Mouse (Mus musculus) CH12.LX (cell line): Measurements from ENCODE around the gene Abcf2. TPM values are rescaled to one million over a fixed set of nuclear protein-coding genes. Genes with fewer than 3 reads are reported as not detected.

Experiments used
- DNase-seq: peaks from one replicate; pipeline ENCODE4 v3.0.0-alpha.2; 2013; ENCODE audit errors: extremely low read depth
- H3K27ac ChIP-seq: 2 replicates; pipeline ENCODE4 v1.5.1; 2012; ENCODE audit warnings: low read depth, mild to moderate bottlenecking, control low read depth, moderate library complexity; ENCODE audit not compliant: insufficient read depth
- H3K27me3 ChIP-seq: replicated peaks from 2 replicates; pipeline ENCODE3; 2012; ENCODE audit warnings: inconsistent platforms
- H3K36me3 ChIP-seq, 2 experiments: replicated peaks in 1 of 2; 2 replicates each; pipeline versions ENCODE3 to v1.6.1; 2012; ENCODE audit warnings: inconsistent platforms in 1 of 2, low read length in 1 of 2, mild to moderate bottlenecking in 1 of 2, mixed read lengths in 1 of 2, moderate library complexity in 1 of 2; ENCODE audit not compliant: control insufficient read depth in 1 of 2, insufficient read depth in 1 of 2
- H3K4me1 ChIP-seq, 2 experiments: 2 replicates each; pipeline ENCODE4 v1.6.1; 2012; ENCODE audit warnings: inconsistent platforms in 1 of 2, moderate library complexity in 1 of 2; ENCODE audit not compliant: insufficient read depth in 2 of 2, control insufficient read depth in 1 of 2
- H3K4me2 ChIP-seq: 2 replicates; pipeline ENCODE4 v1.6.1; 2012; ENCODE audit warnings: low read depth, mild to moderate bottlenecking, control low read depth; ENCODE audit not compliant: poor library complexity, insufficient read depth, severe bottlenecking
- H3K4me3 ChIP-seq, 3 experiments: fragments of 150-350 bp in 1 of 3; sonication (generic) in 1 of 3; replicated peaks in 1 of 3; 2 replicates each; pipeline versions ENCODE3 to v1.5.1; 2011 to 2012; ENCODE audit warnings: low read depth in 2 of 3, low read length in 2 of 3, mild to moderate bottlenecking in 2 of 3, moderate library complexity in 2 of 3, control low read depth in 1 of 3, improper control_type of control experiment in 1 of 3, inconsistent platforms in 1 of 3, mixed read lengths in 1 of 3; ENCODE audit not compliant: poor library complexity in 1 of 3
- H3K79me2 ChIP-seq: replicated peaks from 2 replicates; pipeline ENCODE4 v1.6.1; 2012; ENCODE audit warnings: mild to moderate bottlenecking, moderate library complexity; ENCODE audit not compliant: control insufficient read depth, poor library complexity, insufficient read depth, severe bottlenecking; ENCODE audit errors: extremely low read depth
- H3K9ac ChIP-seq: 2 replicates; pipeline ENCODE4 v1.6.1; 2012; ENCODE audit warnings: low read depth, mild to moderate bottlenecking, control low read depth, moderate library complexity; ENCODE audit not compliant: insufficient read depth
- H3K9me3 ChIP-seq: replicated peaks from 2 replicates; pipeline ENCODE3; 2012; ENCODE audit warnings: low read length, inconsistent platforms, mixed read lengths
- BHLHE40 ChIP-seq: IDR thresholded peaks from 2 replicates; pipeline ENCODE4 v1.6.1; 2011; ENCODE audit warnings: mild to moderate bottlenecking, low read depth, low read length, improper control_type of control experiment
- CHD2 ChIP-seq: IDR thresholded peaks from 2 replicates; pipeline ENCODE4 v1.6.1; 2011; ENCODE audit warnings: low read length, improper control_type of control experiment
- CTCF ChIP-seq, 2 experiments: IDR thresholded peaks in 1 of 2; conservative IDR thresholded peaks in 1 of 2; 2 replicates each; pipeline ENCODE4 v1.5.1; 2011 to 2012; ENCODE audit warnings: low read depth in 2 of 2, low read length in 2 of 2, improper control_type of control experiment in 1 of 2, inconsistent platforms in 1 of 2, mild to moderate bottlenecking in 1 of 2, moderate library complexity in 1 of 2
- E2F4 ChIP-seq: IDR thresholded peaks from 2 replicates; pipeline ENCODE4 v1.6.1; 2011; ENCODE audit warnings: low read depth, low read length, improper control_type of control experiment; ENCODE audit not compliant: insufficient replicate concordance
- GABPA ChIP-seq: IDR thresholded peaks from 2 replicates; pipeline ENCODE4 v1.6.1; 2012; ENCODE audit warnings: low read depth, low read length, improper control_type of control experiment, inconsistent platforms; ENCODE audit not compliant: insufficient replicate concordance
- HCFC1 ChIP-seq: IDR thresholded peaks from 2 replicates; pipeline ENCODE4 v1.6.1; 2012; ENCODE audit warnings: low read depth, mild to moderate bottlenecking, inconsistent platforms, low read length, improper control_type of control experiment
- JUND ChIP-seq: conservative IDR thresholded peaks from 2 replicates; pipeline ENCODE4 v1.6.1; 2011; ENCODE audit warnings: low read depth, low read length, improper control_type of control experiment
- MAZ ChIP-seq: IDR thresholded peaks from 2 replicates; pipeline ENCODE4 v1.6.1; 2012; ENCODE audit warnings: low read depth, mild to moderate bottlenecking, inconsistent platforms, low read length, improper control_type of control experiment, moderate library complexity
- PAX5 ChIP-seq: IDR thresholded peaks from 2 replicates; pipeline ENCODE4 v1.6.1; 2012; ENCODE audit warnings: low read length, inconsistent platforms, mixed read lengths
- POLR2AphosphoS2 ChIP-seq: IDR thresholded peaks from 2 replicates; pipeline ENCODE4 v1.6.1; 2011; ENCODE audit warnings: low read depth, low read length, improper control_type of control experiment
- SIN3A ChIP-seq: IDR thresholded peaks from 2 replicates; pipeline ENCODE4 v1.6.1; 2012; ENCODE audit warnings: low read length, improper control_type of control experiment, inconsistent platforms
- UBTF ChIP-seq: IDR thresholded peaks from 2 replicates; pipeline ENCODE4 v1.6.1; 2012; ENCODE audit warnings: low read depth, mild to moderate bottlenecking, inconsistent platforms, low read length, improper control_type of control experiment, moderate library complexity
- USF2 ChIP-seq: conservative IDR thresholded peaks from 2 replicates; pipeline ENCODE4 v1.6.1; 2011; ENCODE audit warnings: low read depth, low read length, improper control_type of control experiment
- ZC3H11A ChIP-seq: IDR thresholded peaks from 2 replicates; pipeline ENCODE4 v1.6.1; 2012; ENCODE audit warnings: low read depth, mild to moderate bottlenecking, inconsistent platforms, low read length, improper control_type of control experiment
- ZKSCAN1 ChIP-seq: IDR thresholded peaks from 2 replicates; pipeline ENCODE4 v1.6.1; 2012; ENCODE audit warnings: low read depth, inconsistent platforms, low read length, improper control_type of control experiment, borderline replicate concordance
- ZMIZ1 ChIP-seq: IDR thresholded peaks from 2 replicates; pipeline ENCODE4 v1.6.1; 2012; ENCODE audit warnings: low read depth, mild to moderate bottlenecking, inconsistent platforms, low read length, improper control_type of control experiment
- ZNF384 ChIP-seq: IDR thresholded peaks from 2 replicates; pipeline ENCODE4 v1.6.1; 2012; ENCODE audit warnings: low read depth, low read length, improper control_type of control experiment, inconsistent platforms
- dilution Hi-C: fragments of 300-500 bp; cut with MboI; formaldehyde crosslinking; loops from 2 replicates; pipeline ENCODE4 v1.14.3; 2020; ENCODE audit warnings: low sequenced_read_pairs; ENCODE audit not compliant: extremely low pct_unique_long_range_greater_than_20kb, extremely low pct_ligation_motif_present
- in situ Hi-C: fragments of 300-500 bp; cut with MboI; formaldehyde crosslinking; loops from 3 replicates; pipeline ENCODE4 v1.14.3; 2019; ENCODE audit warnings: low sequenced_read_pairs, low pct_ligation_motif_present, low pct_unique_long_range_greater_than_20kb, mixed read lengths
- polyA plus RNA-seq: library from polyadenylated mRNA; unstranded; fragments of >175 nt; gene quantifications from 2 replicates; pipeline ENCODE4 v1.2.1, GENCODE M21; 2012; ENCODE audit warnings: low read depth; ENCODE audit not compliant: insufficient read length
- total RNA-seq, 2 experiments: library from RNA; depleted of rRNA; stranded (reverse); fragments of 300-350 nt in 1 of 2; fragments of >200 nt in 1 of 2; gene quantifications; 2 replicates each; pipeline ENCODE4 v1.2.3; 2012 to 2014

Gene Abcf2
- total and polyA plus RNA-seq, 3 experiments = 118 to 162 (median 162) TPM

DNA sequence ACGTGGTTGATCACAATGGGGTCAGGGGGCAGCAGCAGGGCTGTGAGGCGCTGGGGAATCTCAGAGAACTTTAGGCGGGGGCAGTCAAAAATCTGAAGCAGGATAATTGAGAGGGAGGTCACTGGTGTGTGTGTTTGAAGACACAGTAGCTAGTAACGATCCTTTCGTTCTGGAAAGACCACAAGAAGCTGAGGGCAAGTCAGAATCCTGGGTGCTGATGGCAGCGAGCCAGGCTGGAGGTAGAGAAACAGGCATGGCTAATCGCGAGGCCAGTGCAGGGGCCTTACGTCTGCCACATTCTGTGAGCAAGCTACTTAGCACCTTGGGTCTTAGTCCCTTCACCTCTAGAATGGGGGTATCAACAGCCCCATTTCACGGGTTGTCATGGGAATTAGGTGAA, 16.7 kb upstream of the Abcf2 start:
- in situ Hi-C loops = no loop called here
- H3K9ac ChIP-seq = no peak overlapping the region
- dilution Hi-C loops = no loop called here
- TF ChIP-seq JUND (no peak), UBTF (no peak), BHLHE40 (no peak), HCFC1 (no peak), ZNF384 (no peak), ZKSCAN1 (no peak), ZMIZ1 (no peak), CHD2 (no peak)
- TF ChIP-seq, all 38 proteins: peak for 0
- Histone ChIP-seq H3K27me3 (peaks cover 10% of the 10 kb centered on the region), H3K4me3 (no peak overlapping the region), H3K9me3 (no peaks in the 10 kb centered on the region), H3K27ac (no peak overlapping the region), H3K4me1 (peaks cover 0 to 22% of the 10 kb centered on the region in 2 experiments; a peak in 2 of 4 replicates), H3K79me2 (no peaks in the 10 kb centered on the region), H3K4me2 (no peak overlapping the region), H3K36me3 (peaks cover 59 to 77% of the 10 kb centered on the region in 2 experiments)
- no peak for DNase-seq

DNA sequence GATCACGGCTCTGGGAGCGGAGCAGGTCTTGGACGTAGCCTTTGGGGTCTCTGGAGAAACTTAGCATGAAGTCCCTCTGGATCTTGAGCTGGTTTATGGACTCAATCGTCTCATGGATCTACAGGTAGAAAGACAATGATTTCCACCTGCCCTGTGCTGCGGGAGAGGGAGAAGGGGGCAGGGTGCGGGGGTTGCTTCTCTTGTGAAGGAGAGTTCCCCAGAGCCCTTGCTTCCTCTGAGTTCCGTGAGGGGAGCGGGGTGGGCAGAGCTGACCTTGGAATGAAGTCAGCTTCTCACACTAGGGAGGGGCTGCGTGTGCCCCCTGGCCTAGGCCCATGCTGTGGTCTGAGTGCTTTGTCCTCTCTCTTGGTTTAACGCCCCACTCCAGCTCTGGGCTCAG, 16.0 kb upstream of the Abcf2 start:
- Histone ChIP-seq H3K27me3 (peaks cover 4% of the 10 kb centered on the region), H3K9me3 (no peaks in the 10 kb centered on the region), H3K4me2 (no peak overlapping the region), H3K9ac (no peak overlapping the region), H3K36me3 (peaks cover 66 to 84% of the 10 kb centered on the region in 2 experiments), H3K27ac (no peak overlapping the region), H3K79me2 (peaks cover 6% of the 10 kb centered on the region; the same call in 1 of the 2 replicates), H3K4me1 (peaks cover 3 to 27% of the 10 kb centered on the region in 2 experiments), H3K4me3 (no peak overlapping the region)
- DNase-seq = no peak
- TF ChIP-seq POLR2AphosphoS2 (0 out of 2 replicates have a peak, but pooled peaks have one; percentile 56), PAX5 (no peak)
- dilution Hi-C loops (no loop called here), in situ Hi-C loops (no loop called here)

DNA sequence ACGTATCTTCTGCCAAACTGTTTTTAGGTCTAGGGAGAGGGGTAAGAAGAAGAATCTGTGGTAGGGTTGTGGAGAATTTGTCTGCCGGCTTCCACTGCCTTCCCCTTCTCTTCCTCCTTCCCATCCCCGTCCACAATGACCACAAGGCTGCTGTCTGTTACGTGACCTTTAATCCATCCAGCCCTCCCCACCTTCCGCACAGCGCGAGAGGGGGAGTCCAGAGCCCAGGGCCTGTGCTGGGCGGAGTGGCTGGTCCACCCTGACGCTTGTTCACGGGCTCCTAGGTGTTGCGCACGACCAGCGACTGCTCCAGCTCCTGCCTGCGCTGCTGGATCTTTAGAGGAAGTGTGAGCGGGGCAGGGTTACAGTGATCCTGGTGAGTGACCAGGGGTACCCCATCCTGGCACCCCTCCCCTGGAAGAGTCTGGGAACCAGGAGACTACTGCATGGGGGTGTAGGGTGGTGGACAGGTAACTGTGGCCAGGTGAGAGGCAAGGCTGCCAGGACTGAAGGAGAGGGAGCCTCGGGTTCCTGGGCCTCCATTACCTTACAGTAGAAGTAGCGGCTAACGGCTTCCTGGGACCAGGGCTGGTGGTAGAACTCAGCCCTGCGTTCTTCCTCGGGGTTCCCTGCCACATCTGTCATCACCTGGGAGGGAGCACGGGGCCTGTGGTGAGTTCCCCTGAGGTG, 15.3 kb upstream of the Abcf2 start:
- Histone ChIP-seq H3K4me2 (no peak overlapping the region), H3K27ac (no peak overlapping the region), H3K9me3 (no peaks in the 10 kb centered on the region), H3K36me3 (peaks cover 67 to 88% of the 10 kb centered on the region in 2 experiments), H3K79me2 (peaks cover 13% of the 10 kb centered on the region), H3K4me3 (no peak overlapping the region), H3K4me1 (peaks cover 8 to 29% of the 10 kb centered on the region in 2 experiments), H3K27me3 (no peaks in the 10 kb centered on the region), H3K9ac (no peak overlapping the region)
- DNase-seq = no peak
- in situ Hi-C loops = no loop called here
- dilution Hi-C loops = no loop called here
- no peak for TF ChIP-seq ZC3H11A
- TF ChIP-seq CTCF (conservative IDR thresholded peaks at IDR 0.05 in 1 of 2, IDR thresholded peaks at IDR 0.05 in 1 of 2; ENCODE audit: low read depth in 2 of 2, low read length in 2 of 2) = no peak
- TF ChIP-seq MAZ = no peak
- TF ChIP-seq E2F4 = no peak
- no peak for TF ChIP-seq ZNF384
- no peak for TF ChIP-seq SIN3A
- TF ChIP-seq CHD2 = no peak
- no peak for TF ChIP-seq JUND
- TF ChIP-seq HCFC1 = no peak
- TF ChIP-seq GABPA = no peak
- TF ChIP-seq UBTF = no peak
- TF ChIP-seq PAX5 = no peak
- TF ChIP-seq USF2 = no peak
